Mouse (Mus musculus) lung, postnatal 25 days (tissue): ENCODE measurements around the gene Vmn1r173.
"Not testable (repeated sequence)": the region's sequence is repeated elsewhere in the genome, so short reads cannot be mapped to it uniquely, and the experiment has no call there.

ENCODE experiments used
- DNase-seq: peaks from one replicate; pipeline ENCODE4 v3.0.0; 2022; ENCODE audit warnings: low spot score

Vmn1r173 gene

GRCm38 (mm10) chr7:23700403-23700802, at the start of gene Vmn1r173:
Vmn1r173 (plus strand) TSS chr7:23700703.
- not testable (repeated sequence) for DNase-seq

GRCm38 (mm10) chr7:23658016-23658415, 42.5 kb upstream of the Vmn1r173 start, which contains the start of gene Vmn1r172:
Vmn1r172 (plus strand) TSS chr7:23658316.
- no peak for DNase-seq

GRCm38 (mm10) chr7:23751970-23752369, 51.5 kb downstream of the Vmn1r173 start, which contains the start of gene Vmn1r174:
Vmn1r174 (plus strand) TSS chr7:23752270.
- DNase-seq = not testable (repeated sequence)
